Mouse (Mus musculus) lung, adult 2 months (tissue): Measurements from ENCODE around the gene Msto1.

Source experiments
- CTCF ChIP-seq: fragments of 200-500 bp; IDR thresholded peaks from 2 replicates; pipeline ENCODE4 v1.5.1; 2011; ENCODE audit warnings: mild to moderate bottlenecking, low read length, control low read depth; ENCODE audit not compliant: insufficient read depth
- POLR2A ChIP-seq: fragments of 200-500 bp; IDR thresholded peaks from 2 replicates; pipeline ENCODE4 v1.6.1; 2011; ENCODE audit warnings: low read depth, mild to moderate bottlenecking, control low read depth, low read length, borderline replicate concordance; ENCODE audit errors: extremely low read depth

- TF ChIP-seq CTCF: no peak
- no peak for TF ChIP-seq POLR2A
Observed at GRCm38 (mm10) chr3:88951327-88951800, 37.6 kb upstream of the Msto1 start.
